Mouse (Mus musculus) bone marrow, adult 2 months (tissue): ENCODE measurements around the gene Lrrfip2.

Source experiments
- CTCF ChIP-seq: fragments of 200-500 bp; IDR thresholded peaks from 2 replicates; pipeline ENCODE4 v1.5.1; 2011; ENCODE audit warnings: low read length, control low read depth; ENCODE audit not compliant: control insufficient read depth, insufficient read depth
- POLR2A ChIP-seq: fragments of 200-500 bp; IDR thresholded peaks from 2 replicates; pipeline ENCODE4 v1.6.1; 2011; ENCODE audit warnings: low read depth, mild to moderate bottlenecking, control low read depth, low read length, borderline replicate concordance; ENCODE audit not compliant: control insufficient read depth

- 0 out of 2 replicates have a peak, but pooled peaks have one; percentile 9 for TF ChIP-seq CTCF
- TF ChIP-seq POLR2A: no peak
Observed at GRCm38 (mm10) chr9:111247682-111248246, 130.4 kb downstream of the Lrrfip2 start.
